Mouse (Mus musculus) lung, postnatal 36 days (tissue): ENCODE results near the gene Paics.
"Not testable (repeated sequence)": the region's sequence is repeated elsewhere in the genome, so short reads cannot be mapped to it uniquely, and the experiment has no call there.

Experiments used
- DNase-seq: peaks from one replicate; pipeline ENCODE4 v3.0.0; 2022; ENCODE audit warnings: mixed read lengths

Paics gene

DNA sequence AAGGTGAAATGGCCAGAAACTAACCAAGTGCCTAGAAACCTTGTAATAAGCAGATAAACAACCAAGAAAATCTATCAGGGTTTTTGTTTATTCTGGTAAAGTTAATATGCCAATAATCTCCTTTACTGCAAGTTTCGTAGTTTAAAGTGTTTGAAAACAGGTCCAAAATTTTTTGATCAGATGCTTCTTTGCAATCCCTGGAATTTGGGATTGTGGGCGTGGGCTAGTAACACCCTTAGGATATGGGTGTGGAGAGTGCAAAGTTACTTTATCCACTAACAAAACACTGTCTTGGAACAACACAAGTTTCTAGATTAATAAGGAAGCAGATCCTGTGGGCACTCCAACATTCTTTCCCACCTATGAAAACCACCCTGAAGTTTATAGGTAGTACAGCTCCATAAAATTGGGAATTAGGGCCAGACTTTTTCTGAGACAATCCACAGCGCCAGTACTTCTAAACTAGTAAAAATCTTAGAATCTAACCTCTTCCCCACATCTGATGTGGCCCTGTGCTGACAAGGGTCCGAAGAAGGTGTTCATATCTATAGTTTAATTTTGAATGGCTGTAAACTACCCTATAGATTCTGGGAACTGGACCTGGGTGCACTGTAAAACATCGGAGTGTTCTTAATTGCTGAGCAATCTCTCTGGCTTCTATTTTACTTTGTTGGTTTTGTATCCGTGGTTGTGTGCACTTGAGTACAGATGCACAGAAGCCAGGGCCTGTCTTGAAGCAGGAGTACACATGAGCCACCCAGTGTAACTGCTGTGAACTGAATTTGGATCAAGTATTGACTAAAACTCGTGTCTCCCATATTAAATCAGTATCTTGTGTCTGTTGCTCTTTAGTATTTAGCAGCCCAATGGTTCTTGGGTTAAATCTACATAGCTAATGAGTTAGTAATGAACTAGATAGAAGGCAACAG, 1.3 kb downstream of the Paics start:
- no peak for DNase-seq

DNA sequence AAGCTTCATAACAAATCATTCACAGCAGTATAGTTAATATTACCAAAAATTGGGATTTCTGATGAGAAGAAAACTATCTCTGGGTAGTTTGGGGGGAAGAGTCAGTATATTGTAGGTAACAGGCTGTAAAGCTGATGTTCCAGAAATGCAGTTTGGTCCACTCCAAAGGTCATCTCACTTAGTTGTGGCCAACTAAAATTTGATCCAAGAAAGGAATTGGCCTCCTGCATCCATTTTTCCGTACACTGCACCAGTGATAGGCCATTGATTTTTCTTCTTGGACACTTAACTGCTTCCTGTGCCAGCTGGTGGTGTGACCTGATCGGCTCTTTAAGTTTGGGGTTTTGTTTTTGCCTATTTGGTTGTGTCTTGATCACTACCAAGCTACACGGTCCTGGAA, 2.7 kb downstream of the Paics start:
- no peak for DNase-seq

DNA sequence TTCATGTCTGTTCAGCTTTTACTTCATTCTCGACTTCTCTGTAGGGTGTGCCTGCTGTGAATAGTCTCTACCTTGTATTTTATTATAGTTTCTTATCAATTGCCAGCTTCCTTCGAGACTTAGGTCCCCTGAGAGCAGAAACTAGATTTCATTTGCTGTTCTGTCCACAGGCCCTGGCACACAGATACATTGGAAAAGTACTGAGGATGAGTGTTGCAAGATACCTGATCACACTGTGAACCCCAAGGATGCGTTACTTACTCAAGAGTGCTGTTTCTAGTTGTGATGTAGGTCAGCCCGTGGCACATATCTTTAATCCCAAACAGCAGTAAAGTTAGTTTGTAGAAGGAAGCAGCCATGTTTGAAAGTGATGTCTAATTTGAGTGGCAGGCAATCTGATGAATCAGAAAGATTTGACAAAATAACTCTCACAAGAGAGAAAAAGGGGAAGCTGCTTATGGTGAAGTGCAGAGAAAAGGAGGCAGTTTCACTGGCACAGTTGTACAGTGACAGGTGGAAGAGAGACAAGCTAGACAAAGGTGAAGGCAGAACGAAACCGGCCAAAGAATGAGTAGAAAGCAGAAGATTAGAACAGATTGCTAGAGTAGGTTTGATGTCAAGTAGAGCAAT, 3.3 kb downstream of the Paics start:
- no peak for DNase-seq

- no peak for DNase-seq
These were observed 4.4 kb downstream of the Paics start for GRCm38 (mm10) chr5:76955474-76955873.

GRCm38 (mm10) chr5:76957954-76958353, 6.8 kb downstream of the Paics start:
- DNase-seq = no peak

- DNase-seq = peak; percentile 44
These were observed 8.5 kb downstream of the Paics start for GRCm38 (mm10) chr5:76959587-76959986.

GRCm38 (mm10) chr5:76962545-76962944, 11.4 kb downstream of the Paics start:
- DNase-seq = no peak

- DNase-seq = no peak
These were observed 13.5 kb downstream of the Paics start for GRCm38 (mm10) chr5:76964651-76965050.

DNA sequence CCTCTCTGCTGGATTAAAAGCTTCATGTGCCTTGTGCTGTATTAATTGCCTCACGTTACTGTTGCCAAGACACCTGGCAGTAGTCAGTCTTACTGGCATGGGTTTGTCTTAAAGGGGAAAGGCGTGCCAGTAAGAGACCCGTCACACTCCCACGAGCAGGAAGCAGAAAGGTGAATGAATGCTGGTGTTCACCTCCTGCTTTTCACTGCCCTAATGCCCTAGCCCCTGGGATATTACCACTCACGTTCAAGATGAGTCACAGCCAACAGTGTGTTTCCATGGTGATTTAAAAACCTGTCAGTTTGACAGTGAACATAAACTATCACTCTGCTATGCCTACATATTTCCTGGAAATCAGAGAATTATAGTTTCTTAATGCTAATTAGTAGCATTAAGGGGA, 18.1 kb downstream of the Paics start:
- no peak for DNase-seq

GRCm38 (mm10) chr5:76971115-76971514, 20.0 kb downstream of the Paics start:
- DNase-seq = not testable (repeated sequence)

DNA sequence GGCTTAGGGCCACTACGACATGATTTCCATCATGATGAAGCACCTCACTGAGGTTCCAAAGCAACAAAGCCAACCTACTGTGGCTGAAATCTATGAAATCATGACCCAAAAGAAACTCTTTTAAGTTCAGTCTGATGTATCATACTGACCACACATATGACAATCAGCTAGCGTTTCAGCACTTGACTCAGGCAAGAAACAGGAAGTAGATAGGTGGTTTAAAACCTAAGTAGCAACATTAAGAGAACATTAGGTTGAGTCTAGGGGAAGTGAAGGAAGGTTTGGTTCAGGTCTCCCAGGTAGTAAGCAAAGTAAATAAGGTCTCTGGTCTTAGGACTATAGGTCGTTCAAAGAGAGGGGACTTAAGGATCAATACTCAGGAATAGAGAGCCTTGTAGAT, 22.4 kb downstream of the Paics start:
- DNase-seq = no peak

GRCm38 (mm10) chr5:76974207-76974553, 23.1 kb downstream of the Paics start:
- no peak for DNase-seq

- DNase-seq = peak; percentile 86
These were observed 23.6 kb downstream of the Paics start, which contains the start of gene Srp72 for GRCm38 (mm10) chr5:76974554-76975285. Gene Srp72 (plus strand): TSS chr5:76974683.

DNA sequence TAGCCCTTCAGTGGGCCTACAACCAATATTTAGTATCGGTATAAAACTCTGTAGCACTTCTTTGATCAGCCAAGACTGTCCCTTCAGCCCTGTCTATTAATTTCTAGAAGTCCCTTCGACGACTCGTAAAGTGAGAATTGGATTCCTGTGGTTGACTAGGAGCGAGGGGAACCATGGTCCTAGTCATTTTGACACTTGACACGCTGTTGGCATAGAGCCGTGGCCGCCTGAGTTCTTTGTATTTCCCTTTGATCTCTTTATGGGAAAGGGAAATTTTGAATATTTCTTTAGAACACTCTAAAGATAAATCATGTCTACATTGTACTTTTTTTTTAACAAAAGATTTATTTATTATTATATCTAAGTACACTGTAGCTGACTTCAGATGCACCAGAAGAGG, 24.6 kb downstream of the Paics start:
- no peak for DNase-seq

DNA sequence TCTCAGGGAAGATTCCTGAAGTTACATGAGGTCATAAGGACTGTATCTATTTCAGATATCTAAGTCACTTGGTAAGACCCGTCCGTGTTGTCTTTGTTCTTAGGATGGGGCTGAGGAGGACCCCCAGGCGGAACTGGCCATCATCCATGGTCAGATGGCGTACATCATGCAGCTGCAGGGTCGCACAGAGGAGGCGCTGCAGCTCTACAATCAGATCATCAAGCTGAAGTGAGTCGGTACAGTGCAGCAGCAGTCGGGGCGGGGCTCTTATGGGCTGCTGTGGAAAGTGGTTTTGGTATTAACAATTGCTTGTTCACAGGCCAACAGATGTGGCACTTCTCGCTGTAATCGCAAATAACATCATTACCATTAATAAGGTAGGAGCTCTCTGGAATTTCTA, 32.9 kb downstream of the Paics start:
- no peak for DNase-seq

DNA sequence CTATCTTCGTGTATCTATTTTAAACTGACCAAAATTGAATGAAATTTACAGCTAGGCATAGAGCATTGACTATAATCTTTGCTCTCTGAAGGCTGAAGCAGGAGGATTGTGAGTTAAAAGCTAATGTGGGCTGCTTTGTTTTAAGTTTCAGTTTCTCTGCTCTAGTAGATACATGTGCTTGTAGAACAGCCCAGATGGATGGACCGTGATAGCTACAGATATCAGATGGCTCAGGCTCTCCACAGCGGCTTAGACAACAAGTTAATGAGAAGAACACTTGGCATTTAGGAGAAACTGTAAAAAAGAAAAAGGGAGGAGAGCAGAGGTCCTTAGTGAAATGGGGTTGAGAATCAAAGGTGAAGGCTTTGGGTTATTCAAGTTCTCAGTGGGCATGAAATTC, 39.7 kb downstream of the Paics start:
- DNase-seq = no peak

DNA sequence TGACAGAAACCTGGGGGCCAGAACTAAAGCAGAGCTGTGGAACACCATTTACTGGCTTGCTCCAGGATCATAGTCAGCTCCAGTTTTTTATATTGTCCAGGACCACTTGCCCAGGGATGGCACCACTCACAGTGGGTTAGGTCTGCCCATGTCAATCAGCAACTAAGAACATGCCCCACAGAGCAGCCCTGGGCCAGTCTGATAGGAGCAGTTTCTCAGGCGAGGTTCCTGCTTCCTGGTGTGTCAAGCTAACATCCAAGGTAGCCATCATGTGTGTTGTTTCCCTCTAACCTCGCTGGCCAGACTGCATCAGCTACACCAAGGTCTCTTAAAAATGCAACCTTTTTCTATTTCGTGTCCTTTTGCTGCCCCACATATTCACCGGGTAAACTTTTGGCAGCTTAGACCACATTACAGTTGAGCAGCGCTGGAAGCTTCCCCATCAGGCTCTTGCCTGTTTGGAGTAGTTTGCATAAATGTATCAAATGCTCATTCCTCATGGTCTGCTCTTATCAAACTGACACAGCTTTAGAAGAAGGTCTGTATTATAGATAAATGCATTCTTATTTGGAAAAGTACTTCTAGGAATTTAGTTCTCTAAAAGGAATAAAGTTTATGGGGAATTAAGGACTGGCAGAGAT, 42.2 kb downstream of the Paics start:
- DNase-seq = no peak

- no peak for DNase-seq
These were observed 47.3 kb downstream of the Paics start for GRCm38 (mm10) chr5:76998416-76998815.

DNA sequence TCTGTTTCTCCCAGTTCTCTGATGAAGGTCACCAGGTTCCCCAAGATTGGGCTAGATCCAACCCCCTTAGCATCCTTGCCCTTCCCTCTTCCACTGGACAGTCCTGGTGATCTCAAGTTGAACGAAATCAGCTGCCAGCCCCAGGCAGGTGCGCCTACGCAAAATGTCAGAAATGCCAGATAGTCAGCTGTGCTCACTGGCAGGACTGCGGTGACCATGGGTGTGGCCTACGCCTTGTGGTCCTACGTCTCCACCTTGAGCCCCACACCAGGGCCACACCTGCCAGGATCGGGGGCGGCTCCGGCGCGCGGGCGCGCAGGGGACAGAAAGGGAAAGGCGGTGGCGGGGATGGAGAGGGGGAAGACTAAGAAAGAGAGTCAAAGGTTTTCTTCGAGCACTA, 50.1 kb downstream of the Paics start:
- DNase-seq = no peak

DNA sequence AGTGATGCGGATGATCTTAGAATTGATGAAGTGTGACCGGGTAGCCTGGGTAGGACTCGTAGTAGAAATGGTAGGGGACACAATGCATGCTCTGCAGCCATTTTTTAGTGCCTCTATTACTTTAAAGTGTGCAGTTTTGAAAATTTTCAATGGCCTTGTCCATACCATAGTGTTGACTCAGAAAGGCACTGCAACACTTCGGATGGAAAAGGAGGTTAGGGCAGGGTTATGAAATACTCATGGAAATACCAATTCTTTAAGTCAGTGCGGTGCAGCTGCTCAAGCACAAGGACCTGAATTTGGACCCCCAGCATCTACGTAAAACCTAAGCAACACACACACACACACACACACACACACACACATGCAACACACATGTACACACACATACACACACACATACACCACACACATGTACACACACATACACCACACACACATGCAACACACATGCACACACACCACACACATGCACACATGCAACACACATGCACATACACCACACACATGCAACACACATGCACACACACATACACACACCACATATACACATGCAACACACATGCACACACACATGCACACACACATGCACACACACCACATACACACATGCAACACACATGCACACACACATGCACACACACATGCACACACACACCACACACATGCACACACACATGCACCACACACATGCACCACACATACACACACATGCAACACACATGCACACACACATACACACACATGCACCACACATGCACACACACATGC, 53.1 kb downstream of the Paics start, which contains the start of gene Arl9:
Arl9 (plus strand) TSS at position 5 of the 771 bp plus-strand sequence.
- DNase-seq = no peak

DNA sequence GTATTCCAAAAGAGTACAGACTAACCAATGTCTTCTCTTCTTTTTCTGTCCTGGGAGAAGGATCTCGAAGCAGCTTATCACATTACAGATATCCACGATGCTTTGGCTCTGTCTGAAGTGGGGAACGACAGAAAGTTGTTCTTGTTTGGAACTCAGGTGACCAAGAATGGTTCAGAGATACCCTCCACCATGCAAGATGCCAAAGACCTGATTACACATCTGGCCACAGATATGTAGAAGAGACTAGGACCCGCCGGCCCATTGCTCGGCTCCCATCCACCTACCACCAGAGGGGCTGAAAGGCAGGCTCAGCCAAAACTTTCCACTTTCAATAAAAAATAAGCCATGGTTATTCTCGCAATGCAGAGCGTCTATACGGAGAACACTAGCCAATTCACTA, 59.2 kb downstream of the Paics start:
- DNase-seq = no peak

DNA sequence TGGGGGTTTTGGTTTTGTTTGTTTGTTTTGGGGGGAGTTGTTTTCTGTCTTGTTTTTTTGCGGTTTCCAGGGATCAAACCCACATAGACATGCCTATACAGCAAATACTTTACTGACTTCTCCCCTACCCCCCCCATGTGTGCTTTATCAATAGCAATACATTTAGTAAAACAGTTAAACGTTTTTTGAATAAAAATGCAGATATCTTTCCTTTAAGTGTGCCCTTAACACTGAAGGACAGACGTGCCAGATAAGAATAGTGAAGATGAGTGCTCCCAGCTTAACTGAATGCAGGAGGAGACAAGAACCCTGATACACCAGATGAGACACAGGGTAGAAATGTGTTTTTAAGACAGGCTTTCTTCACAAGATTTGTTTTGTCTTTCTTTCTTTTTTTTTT, 60.0 kb downstream of the Paics start:
- no peak for DNase-seq
